Mouse (Mus musculus) midbrain, embryonic 12.5 days (tissue): ENCODE data around the gene Rasgrf2. TPM values are rescaled to one million over a fixed set of nuclear protein-coding genes. Genes with fewer than 3 reads are reported as not detected.

Experiments used
- ATAC-seq: fragments of 200-750 bp; cut with Nextera tagmentation; 2 replicates; pipeline ENCODE4 v1.8.0; 2017; ENCODE audit warnings: low read depth, moderate TSS enrichment, moderate library complexity; ENCODE audit not compliant: low FRiP score
- H3K27ac ChIP-seq: fragments of 300-500 bp; sonication (generic); replicated peaks from 2 replicates; pipeline ENCODE4 v1.5.1; 2016; ENCODE audit warnings: mild to moderate bottlenecking
- H3K27me3 ChIP-seq: fragments of 300-500 bp; sonication (generic); 2 replicates; pipeline ENCODE4 v1.6.1; 2016; ENCODE audit warnings: mild to moderate bottlenecking
- H3K36me3 ChIP-seq: fragments of 300-500 bp; sonication (generic); 2 replicates; pipeline ENCODE4 v1.6.1; 2016
- H3K4me1 ChIP-seq: fragments of 300-500 bp; sonication (generic); 2 replicates; pipeline ENCODE4 v1.6.1; 2016
- H3K4me2 ChIP-seq: fragments of 300-500 bp; sonication (generic); replicated peaks from 2 replicates; pipeline ENCODE4 v1.6.1; 2016; ENCODE audit warnings: mild to moderate bottlenecking, moderate library complexity
- H3K4me3 ChIP-seq: fragments of 300-500 bp; sonication (generic); 2 replicates; pipeline ENCODE4 v1.5.1; 2016; ENCODE audit warnings: mild to moderate bottlenecking
- H3K9ac ChIP-seq: fragments of 300-500 bp; sonication (generic); replicated peaks from 2 replicates; pipeline ENCODE4 v1.6.1; 2016; ENCODE audit warnings: mild to moderate bottlenecking, moderate library complexity
- H3K9me3 ChIP-seq: fragments of 300-500 bp; sonication (generic); 2 replicates; pipeline ENCODE4 v1.6.1; 2016; ENCODE audit warnings: mild to moderate bottlenecking
- WGBS: fragments of 180-500 bp; shearing (Covaris S2); methylation state at CpG from one replicate; pipeline ENCODE4 v1.1.7; 2016; 5-methylcytosine and 5-hydroxymethylcytosine counted together
- polyA plus RNA-seq: library from polyadenylated mRNA; unstranded; fragments of >200 nt; fragmentation: Nextera tagmentation; extraction: Ambion mirVana; gene quantifications from 2 replicates; pipeline ENCODE4 v1.2.1, GENCODE M21; 2016

The Rasgrf2 gene
- polyA plus RNA-seq, 1 experiment from 2014 or later = 0.37 TPM

- Histone ChIP-seq H3K4me3 (no peak overlapping the region), H3K36me3 (no peaks in the 10 kb centered on the region), H3K9ac (no peak overlapping the region), H3K4me1 (no peaks in the 10 kb centered on the region), H3K27me3 (no peaks in the 10 kb centered on the region), H3K27ac (no peak overlapping the region), H3K9me3 (no peaks in the 10 kb centered on the region), H3K4me2 (no peak overlapping the region)
- WGBS = 47% methylated on average over 2 of the region's 2 CpGs
- ATAC-seq = no peak
Measured at GRCm38 (mm10) chr13:91875581-91875980, 255.9 kb downstream of the Rasgrf2 start.

- Histone ChIP-seq H3K27ac (no peak overlapping the region), H3K36me3 (no peaks in the 10 kb centered on the region), H3K4me1 (no peaks in the 10 kb centered on the region), H3K4me2 (no peak overlapping the region), H3K27me3 (no peaks in the 10 kb centered on the region), H3K4me3 (no peak overlapping the region), H3K9ac (no peak overlapping the region), H3K9me3 (no peaks in the 10 kb centered on the region)
- WGBS = 84% methylated on average over 7 of the region's 7 CpGs
- no peak for ATAC-seq
Measured at GRCm38 (mm10) chr13:91874565-91874964, 256.9 kb downstream of the Rasgrf2 start.

- H3K4me1 ChIP-seq = no peaks in the 10 kb centered on the region
- no peak overlapping the region for H3K4me3 ChIP-seq
- no peaks in the 10 kb centered on the region for H3K9me3 ChIP-seq
- WGBS = 83% methylated on average over 7 of the region's 7 CpGs
- no peaks in the 10 kb centered on the region for H3K36me3 ChIP-seq
- H3K4me2 ChIP-seq = no peak overlapping the region
- H3K9ac ChIP-seq = no peak overlapping the region
- no peak overlapping the region for H3K27ac ChIP-seq
- ATAC-seq = no peak
- H3K27me3 ChIP-seq = no peaks in the 10 kb centered on the region
Measured at GRCm38 (mm10) chr13:91873734-91874329, 257.6 kb downstream of the Rasgrf2 start.

- WGBS = 88% methylated on average over 1 of the region's 1 CpGs
- Histone ChIP-seq H3K4me2 (no peak overlapping the region), H3K4me1 (no peaks in the 10 kb centered on the region), H3K4me3 (no peak overlapping the region), H3K36me3 (no peaks in the 10 kb centered on the region), H3K27ac (no peak overlapping the region), H3K27me3 (no peaks in the 10 kb centered on the region), H3K9me3 (no peaks in the 10 kb centered on the region), H3K9ac (no peak overlapping the region)
- ATAC-seq = no peak
Measured at GRCm38 (mm10) chr13:91868577-91868976, 262.9 kb downstream of the Rasgrf2 start.

- Histone ChIP-seq H3K36me3 (no peaks in the 10 kb centered on the region), H3K9ac (no peak overlapping the region), H3K4me3 (no peak overlapping the region), H3K4me1 (no peaks in the 10 kb centered on the region), H3K9me3 (no peaks in the 10 kb centered on the region), H3K27me3 (no peaks in the 10 kb centered on the region), H3K27ac (no peak overlapping the region), H3K4me2 (no peak overlapping the region)
- 82% methylated on average over 7 of the region's 7 CpGs for WGBS
- ATAC-seq = no peak
Measured at GRCm38 (mm10) chr13:91858835-91859234, 272.6 kb downstream of the Rasgrf2 start.

- H3K36me3 ChIP-seq = no peaks in the 10 kb centered on the region
- H3K27me3 ChIP-seq = no peaks in the 10 kb centered on the region
- WGBS = 77% methylated on average over 8 of the region's 8 CpGs
- no peaks in the 10 kb centered on the region for H3K4me1 ChIP-seq
- H3K9ac ChIP-seq = no peak overlapping the region
- ATAC-seq = no peak
- no peak overlapping the region for H3K4me2 ChIP-seq
- H3K4me3 ChIP-seq = no peak overlapping the region
- no peaks in the 10 kb centered on the region for H3K9me3 ChIP-seq
- H3K27ac ChIP-seq = no peak overlapping the region
Measured at GRCm38 (mm10) chr13:91857427-91857826, 274.0 kb downstream of the Rasgrf2 start.

GRCm38 (mm10) chr13:91854412-91854811 lies 277.0 kb downstream of the Rasgrf2 start:
- no peaks in the 10 kb centered on the region for H3K9me3 ChIP-seq
- ATAC-seq = no peak
- no peaks in the 10 kb centered on the region for H3K27me3 ChIP-seq
- no peak overlapping the region for H3K27ac ChIP-seq
- H3K4me3 ChIP-seq = no peak overlapping the region
- H3K4me2 ChIP-seq = no peak overlapping the region
- no peaks in the 10 kb centered on the region for H3K4me1 ChIP-seq
- H3K9ac ChIP-seq = no peak overlapping the region
- no peaks in the 10 kb centered on the region for H3K36me3 ChIP-seq
- WGBS = 76% methylated on average over 3 of the region's 3 CpGs

Other genes starting within 250 kb of the Rasgrf2 start
- gene Gm20379, start 174.3 kb upstream of the Rasgrf2 start, polyA plus RNA-seq = 0.76 and 1.4 TPM in 2 replicates
- gene Dhfr, start 223.1 kb upstream of the Rasgrf2 start, polyA plus RNA-seq = 15.3 and 15.8 TPM in 2 replicates
- 31.5 and 33.7 TPM in 2 replicates for gene Msh3, start 223.3 kb upstream of the Rasgrf2 start, polyA plus RNA-seq